Mouse (Mus musculus): ENCODE measurements around the gene Ptpn14. TPM values are rescaled to one million over a fixed set of nuclear protein-coding genes. Genes with fewer than 3 reads are reported as not detected.

Ptpn14 gene
- polyA plus RNA-seq, 1 experiment from 2014 or later, result 1.5 TPM

- Histone ChIP-seq H3K4me3 (ENCODE audit: low read depth, low read length) (no peak overlapping the region), H3K4me1 (replicated peaks; ENCODE audit: control insufficient read depth, insufficient read depth, low read length) (0 out of 2 replicates have a peak, but pooled peaks cover 6% of the 10 kb centered on the region), H3K9me3 (ENCODE audit: control insufficient read depth) (no peaks in the 10 kb centered on the region), H3K4me2 (replicated peaks; ENCODE audit: low read depth) (no peak overlapping the region), H3K27ac (ENCODE audit: low read depth, low read length) (no peak overlapping the region), H3K27me3 (replicated peaks; ENCODE audit: control insufficient read depth, insufficient read depth, low read length) (no peaks in the 10 kb centered on the region), H3K36me3 (ENCODE audit: control insufficient read depth, insufficient read depth) (peaks cover 5% of the 10 kb centered on the region; the same call in 1 of the 2 replicates), H3K9ac (ENCODE audit: low read depth, low read length) (no peak overlapping the region)
- 51% methylated on average over 2 of the region's 2 CpGs for WGBS
- ATAC-seq, result no peak
- peak; percentile 60 for TF ChIP-seq CTCF (IDR thresholded peaks at IDR 0.05; ENCODE audit: low read depth)
These were observed 151.1 kb downstream of the Ptpn14 start for GRCm38 (mm10) chr1:189879212-189879611.

- Histone ChIP-seq H3K4me2 (replicated peaks; ENCODE audit: low read depth) (no peak overlapping the region), H3K9me3 (ENCODE audit: control insufficient read depth) (no peaks in the 10 kb centered on the region), H3K27me3 (replicated peaks; ENCODE audit: control insufficient read depth, insufficient read depth, low read length) (no peaks in the 10 kb centered on the region), H3K9ac (ENCODE audit: low read depth, low read length) (no peak overlapping the region), H3K4me1 (replicated peaks; ENCODE audit: control insufficient read depth, insufficient read depth, low read length) (0 out of 2 replicates have a peak, but pooled peaks cover 4% of the 10 kb centered on the region), H3K4me3 (ENCODE audit: low read depth, low read length) (no peak overlapping the region), H3K27ac (ENCODE audit: low read depth, low read length) (no peak overlapping the region), H3K36me3 (ENCODE audit: control insufficient read depth, insufficient read depth) (peaks cover 5% of the 10 kb centered on the region; the same call in 1 of the 2 replicates)
- 57% methylated on average over 8 of the region's 8 CpGs for WGBS
- no peak for ATAC-seq
- TF ChIP-seq CTCF (IDR thresholded peaks at IDR 0.05; ENCODE audit: low read depth), result no peak
These were observed 151.9 kb downstream of the Ptpn14 start for GRCm38 (mm10) chr1:189879965-189880364.

GRCm38 (mm10) chr1:189880745-189881144, 152.7 kb downstream of the Ptpn14 start:
- H3K4me3 ChIP-seq (ENCODE audit: low read depth, low read length), result no peak overlapping the region
- no peak overlapping the region for H3K9ac ChIP-seq (ENCODE audit: low read depth, low read length)
- WGBS, result 84% methylated on average over 14 of the region's 14 CpGs
- H3K36me3 ChIP-seq (ENCODE audit: control insufficient read depth, insufficient read depth), result peaks cover 8% of the 10 kb centered on the region; the same call in 1 of the 2 replicates
- no peaks in the 10 kb centered on the region for H3K27me3 ChIP-seq (replicated peaks; ENCODE audit: control insufficient read depth, insufficient read depth, low read length)
- H3K27ac ChIP-seq (ENCODE audit: low read depth, low read length), result no peak overlapping the region
- H3K4me1 ChIP-seq (replicated peaks; ENCODE audit: control insufficient read depth, insufficient read depth, low read length), result no peaks in the 10 kb centered on the region
- TF ChIP-seq CTCF (IDR thresholded peaks at IDR 0.05; ENCODE audit: low read depth), result no peak
- H3K9me3 ChIP-seq (ENCODE audit: control insufficient read depth), result no peaks in the 10 kb centered on the region
- ATAC-seq, result no peak
- H3K4me2 ChIP-seq (replicated peaks; ENCODE audit: low read depth), result no peak overlapping the region

DNA sequence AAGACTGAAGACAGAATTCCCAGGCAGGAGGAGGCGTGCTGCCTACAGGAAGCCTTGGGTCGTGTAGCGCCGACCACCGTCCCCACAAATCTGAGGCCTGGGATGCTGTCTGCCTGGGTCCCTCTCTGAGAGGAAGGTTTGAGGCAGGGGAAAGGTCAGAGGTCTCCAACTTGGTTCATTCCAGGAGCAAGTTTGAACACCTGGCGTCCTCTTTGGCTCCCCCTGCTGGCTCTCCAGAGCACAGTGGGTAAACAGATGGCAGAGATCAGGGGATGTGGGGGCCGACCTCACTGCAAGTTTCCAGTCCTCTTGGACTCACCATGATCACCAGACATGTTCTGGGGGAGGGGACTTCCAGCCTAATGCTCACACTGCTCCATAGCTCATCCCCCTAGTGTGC, 154.8 kb downstream of the Ptpn14 start:
- Histone ChIP-seq H3K4me2 (replicated peaks; ENCODE audit: low read depth) (no peak overlapping the region), H3K36me3 (ENCODE audit: control insufficient read depth, insufficient read depth) (peaks cover 19% of the 10 kb centered on the region; the same call in 1 of the 2 replicates), H3K27ac (ENCODE audit: low read depth, low read length) (no peak overlapping the region), H3K4me1 (replicated peaks; ENCODE audit: control insufficient read depth, insufficient read depth, low read length) (no peaks in the 10 kb centered on the region), H3K9ac (ENCODE audit: low read depth, low read length) (no peak overlapping the region), H3K4me3 (ENCODE audit: low read depth, low read length) (no peak overlapping the region), H3K9me3 (ENCODE audit: control insufficient read depth) (no peaks in the 10 kb centered on the region), H3K27me3 (replicated peaks; ENCODE audit: control insufficient read depth, insufficient read depth, low read length) (no peaks in the 10 kb centered on the region)
- ATAC-seq, result no peak
- peak; percentile 86 for TF ChIP-seq CTCF (IDR thresholded peaks at IDR 0.05; ENCODE audit: low read depth)
- WGBS, result 48% methylated on average over 7 of the region's 7 CpGs

GRCm38 (mm10) chr1:189883531-189884170, 155.6 kb downstream of the Ptpn14 start:
- no peak overlapping the region for H3K27ac ChIP-seq (ENCODE audit: low read depth, low read length)
- TF ChIP-seq CTCF (IDR thresholded peaks at IDR 0.05; ENCODE audit: low read depth), result peak; percentile 75
- H3K9me3 ChIP-seq (ENCODE audit: control insufficient read depth), result no peaks in the 10 kb centered on the region
- no peaks in the 10 kb centered on the region for H3K4me1 ChIP-seq (replicated peaks; ENCODE audit: control insufficient read depth, insufficient read depth, low read length)
- H3K9ac ChIP-seq (ENCODE audit: low read depth, low read length), result no peak overlapping the region
- peaks cover 19% of the 10 kb centered on the region; the same call in 1 of the 2 replicates for H3K36me3 ChIP-seq (ENCODE audit: control insufficient read depth, insufficient read depth)
- H3K27me3 ChIP-seq (replicated peaks; ENCODE audit: control insufficient read depth, insufficient read depth, low read length), result no peaks in the 10 kb centered on the region
- 59% methylated on average over 18 of the region's 18 CpGs for WGBS
- ATAC-seq, result peak; percentile 34; the same call in 1 of the 2 replicates
- no peak overlapping the region for H3K4me3 ChIP-seq (ENCODE audit: low read depth, low read length)
- no peak overlapping the region for H3K4me2 ChIP-seq (replicated peaks; ENCODE audit: low read depth)

GRCm38 (mm10) chr1:189884951-189885350, 156.9 kb downstream of the Ptpn14 start:
- 79% methylated on average over 13 of the region's 13 CpGs for WGBS
- ATAC-seq, result no peak

More at GRCm38 (mm10) chr1:189884951-189885350, 156.9 kb downstream of the Ptpn14 start:
- Histone ChIP-seq H3K9ac (ENCODE audit: low read depth, low read length) (no peak overlapping the region), H3K9me3 (ENCODE audit: control insufficient read depth) (no peaks in the 10 kb centered on the region), H3K4me3 (ENCODE audit: low read depth, low read length) (no peak overlapping the region), H3K4me2 (replicated peaks; ENCODE audit: low read depth) (no peak overlapping the region), H3K4me1 (replicated peaks; ENCODE audit: control insufficient read depth, insufficient read depth, low read length) (no peaks in the 10 kb centered on the region), H3K36me3 (ENCODE audit: control insufficient read depth, insufficient read depth) (peaks cover 19% of the 10 kb centered on the region; the same call in 1 of the 2 replicates), H3K27ac (ENCODE audit: low read depth, low read length) (no peak overlapping the region), H3K27me3 (replicated peaks; ENCODE audit: control insufficient read depth, insufficient read depth, low read length) (no peaks in the 10 kb centered on the region)
- no peak for TF ChIP-seq CTCF (IDR thresholded peaks at IDR 0.05; ENCODE audit: low read depth)
